Mouse (Mus musculus) T-helper 1 cell (primary cell): ENCODE measurements around the gene Ap1g1.
"Not testable (repeated sequence)": the region's sequence is repeated elsewhere in the genome, so short reads cannot be mapped to it uniquely, and the experiment has no call there.

ENCODE experiments used
- in situ Hi-C: fragments of 300-600 bp; cut with MboI, MseI; formaldehyde crosslinking; loops from one replicate; pipeline ENCODE4 v1.15.1; 2025; ENCODE audit warnings: high pct_unique_total_duplicates

The Ap1g1 gene

GRCm38 (mm10) chr8:109778280-109778977 lies at the start of gene Ap1g1:
Ap1g1 (plus strand) TSS chr8:109778554.
- in situ Hi-C loops: no loop called here

- in situ Hi-C loops: no loop called here
These were observed 47.3 kb upstream of the Ap1g1 start for GRCm38 (mm10) chr8:109731012-109731411.

GRCm38 (mm10) chr8:109734018-109734417 lies 44.3 kb upstream of the Ap1g1 start:
- in situ Hi-C loops: no loop called here

DNA sequence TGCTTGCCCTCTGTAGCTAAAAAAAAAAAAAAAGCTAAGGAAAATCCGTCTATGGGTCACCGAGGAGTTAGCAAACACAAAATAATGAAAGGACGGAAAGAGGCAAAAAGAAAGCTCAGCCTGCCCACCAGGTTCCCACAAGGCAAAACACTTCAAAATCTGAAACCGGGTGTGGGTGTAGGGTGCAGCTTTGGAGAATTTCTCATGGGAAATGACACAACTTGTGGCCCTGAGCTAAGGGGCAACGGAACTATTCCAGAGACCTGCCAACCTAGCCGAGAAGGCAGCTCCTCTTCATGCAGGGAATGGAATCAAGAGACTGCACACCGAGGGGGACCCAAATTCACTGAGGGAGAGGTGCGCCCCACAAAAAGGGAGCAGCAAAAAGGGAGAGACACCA lies 41.5 kb upstream of the Ap1g1 start:
- in situ Hi-C loops: no loop called here

GRCm38 (mm10) chr8:109737237-109738048 lies 40.9 kb upstream of the Ap1g1 start, which contains the start of gene Atxn1l:
Atxn1l (minus strand) TSS chr8:109737739.
- in situ Hi-C loops: no loop called here

DNA sequence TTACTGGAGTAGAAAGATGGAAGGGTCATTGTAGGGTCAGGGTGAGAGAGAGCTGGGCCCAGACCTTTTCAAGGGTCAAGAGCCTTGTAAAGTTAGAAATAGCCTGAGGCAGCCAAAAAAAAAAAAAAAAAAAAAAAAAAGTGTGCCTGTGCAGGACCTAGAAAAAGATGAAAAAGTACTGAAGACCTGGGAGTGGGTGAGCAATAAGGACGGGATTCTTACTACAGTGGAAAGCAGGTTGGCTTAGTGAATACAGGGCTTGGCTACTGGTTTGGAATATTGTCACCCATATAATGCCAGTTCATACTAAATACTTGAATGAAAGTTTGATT lies 40.3 kb upstream of the Ap1g1 start:
- in situ Hi-C loops: no loop called here

- in situ Hi-C loops: no loop called here
These were observed 30.7 kb upstream of the Ap1g1 start for GRCm38 (mm10) chr8:109747468-109748199.

DNA sequence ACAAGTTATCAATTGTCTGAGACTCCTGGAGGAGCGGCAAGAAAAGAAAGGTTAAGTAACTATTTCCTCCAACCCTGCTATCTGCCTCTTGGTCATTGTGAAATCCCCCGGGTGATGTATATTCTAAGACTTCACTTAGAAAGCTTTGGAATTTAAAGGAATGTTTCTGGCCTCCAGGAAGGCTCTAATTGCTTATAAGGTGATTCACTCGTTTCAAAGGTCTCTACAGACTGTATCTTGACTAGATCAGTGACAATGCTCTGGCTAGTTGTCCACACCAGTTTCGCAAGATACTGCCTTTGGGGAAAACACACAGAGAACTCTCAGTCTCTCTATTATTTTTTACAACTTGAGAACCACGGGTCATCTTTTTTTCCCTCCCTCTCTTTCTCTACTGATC lies 28.1 kb upstream of the Ap1g1 start:
- in situ Hi-C loops: no loop called here

- in situ Hi-C loops: no loop called here
These were observed 27.7 kb upstream of the Ap1g1 start for GRCm38 (mm10) chr8:109750699-109751098.

- in situ Hi-C loops: no loop called here
These were observed 26.4 kb upstream of the Ap1g1 start for GRCm38 (mm10) chr8:109751731-109752485.

DNA sequence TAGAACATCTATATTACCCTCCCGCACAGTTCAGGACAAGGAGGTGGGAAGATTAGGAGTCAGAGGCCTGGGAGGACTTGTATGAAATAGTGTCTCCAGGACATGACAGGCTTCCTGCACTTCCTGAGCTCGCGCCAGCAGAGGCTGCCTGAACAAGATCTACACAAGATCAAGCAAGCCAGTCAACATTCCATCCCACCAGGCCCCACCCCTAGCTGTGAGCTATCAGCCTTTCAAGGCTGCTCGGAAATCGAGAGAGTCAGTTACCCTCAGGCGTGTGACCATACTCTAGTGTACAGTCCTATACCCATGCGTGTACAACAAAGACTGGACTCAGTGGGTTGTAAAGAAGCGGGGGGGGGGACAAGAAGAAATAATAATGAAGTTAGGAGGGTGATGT lies 23.7 kb upstream of the Ap1g1 start:
- in situ Hi-C loops: no loop called here

- in situ Hi-C loops: not testable (repeated sequence)
These were observed 22.8 kb upstream of the Ap1g1 start for GRCm38 (mm10) chr8:109755554-109755953.

DNA sequence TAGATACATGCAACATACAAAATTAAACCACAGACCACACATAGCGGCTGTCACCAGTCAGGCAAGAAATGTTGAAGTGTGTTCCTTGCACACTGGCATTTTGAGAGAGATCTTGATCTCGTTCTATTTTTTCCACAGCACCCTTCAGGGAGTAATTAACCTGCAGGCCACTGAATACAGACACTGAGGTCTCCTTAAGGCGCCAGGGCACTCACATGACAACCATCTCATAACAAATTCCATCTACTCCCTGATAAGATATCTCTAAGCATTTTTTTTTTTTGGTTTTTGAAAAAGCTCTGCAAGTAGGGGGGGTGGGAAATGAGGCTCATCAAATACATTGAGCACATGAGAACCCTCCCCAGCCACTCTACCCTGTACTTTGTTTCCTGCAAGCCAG lies 21.5 kb upstream of the Ap1g1 start:
- in situ Hi-C loops: no loop called here

- in situ Hi-C loops: no loop called here
These were observed 18.9 kb upstream of the Ap1g1 start for GRCm38 (mm10) chr8:109759426-109759825.

DNA sequence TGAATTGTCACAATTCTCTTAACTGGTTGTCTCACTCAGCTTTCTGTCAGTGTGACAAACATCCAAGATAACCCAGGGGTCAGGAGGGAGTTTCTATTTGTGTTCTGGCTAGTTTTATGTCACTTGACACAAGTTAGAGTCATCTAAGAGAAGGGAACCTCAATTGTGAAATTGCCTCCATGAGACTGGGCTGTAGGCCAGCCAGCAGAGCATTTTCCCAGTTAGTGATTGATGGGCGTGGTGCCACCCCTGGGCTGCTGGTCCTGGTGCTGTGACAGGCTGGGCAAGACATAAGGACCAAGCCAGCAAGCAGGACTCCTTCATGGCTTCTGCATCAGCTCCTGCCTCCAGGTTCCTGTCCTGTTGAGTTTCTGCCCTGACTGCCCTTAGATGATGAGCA lies 18.1 kb upstream of the Ap1g1 start:
- in situ Hi-C loops: no loop called here

- in situ Hi-C loops: no loop called here
These were observed 14.3 kb upstream of the Ap1g1 start for GRCm38 (mm10) chr8:109764031-109764430.

DNA sequence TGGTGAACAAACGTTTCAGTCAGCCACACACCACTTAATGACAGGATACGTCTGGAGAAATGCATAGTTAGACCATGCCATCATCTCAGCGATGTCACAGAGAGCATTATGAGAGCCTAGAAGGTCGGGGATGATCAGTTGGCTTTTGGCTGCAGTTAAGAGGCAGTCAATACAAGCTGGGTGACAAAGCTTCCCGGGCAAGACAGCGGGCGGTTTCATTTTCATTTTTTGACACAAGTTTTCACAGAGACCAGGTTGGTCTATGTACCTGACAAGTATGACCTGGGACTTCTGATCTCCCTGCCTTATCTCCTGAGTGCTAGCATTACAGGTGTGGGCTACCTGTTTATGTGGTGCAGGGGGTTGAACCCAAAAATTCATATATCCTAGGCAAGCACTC lies 12.3 kb upstream of the Ap1g1 start:
- in situ Hi-C loops: loop anchor here (5.0 kb wide), 1 partner anchor 49 kb away; no protein-coding TSS in a partner anchor

- in situ Hi-C loops: no loop called here
These were observed 5.2 kb upstream of the Ap1g1 start for GRCm38 (mm10) chr8:109773154-109773553.

GRCm38 (mm10) chr8:109777851-109778250 lies 503 bp upstream of the Ap1g1 start:
- in situ Hi-C loops: no loop called here

- in situ Hi-C loops: no loop called here
These were observed 653 bp downstream of the Ap1g1 start for GRCm38 (mm10) chr8:109778993-109779421.

- in situ Hi-C loops: loop anchor here (10.0 kb wide), 1 partner anchor 85 kb away; the partner anchor contains the start of gene Ist1
These were observed 1.3 kb downstream of the Ap1g1 start for GRCm38 (mm10) chr8:109779431-109780228.
